Mouse (Mus musculus): ENCODE measurements at regions not wholly inside any gene's neighbourhood (a gene's known extent, or its start where the extent isn't known, plus 50 kb on each side); places are given as distances from the start of the nearest gene placed in this dataset.

DNA sequence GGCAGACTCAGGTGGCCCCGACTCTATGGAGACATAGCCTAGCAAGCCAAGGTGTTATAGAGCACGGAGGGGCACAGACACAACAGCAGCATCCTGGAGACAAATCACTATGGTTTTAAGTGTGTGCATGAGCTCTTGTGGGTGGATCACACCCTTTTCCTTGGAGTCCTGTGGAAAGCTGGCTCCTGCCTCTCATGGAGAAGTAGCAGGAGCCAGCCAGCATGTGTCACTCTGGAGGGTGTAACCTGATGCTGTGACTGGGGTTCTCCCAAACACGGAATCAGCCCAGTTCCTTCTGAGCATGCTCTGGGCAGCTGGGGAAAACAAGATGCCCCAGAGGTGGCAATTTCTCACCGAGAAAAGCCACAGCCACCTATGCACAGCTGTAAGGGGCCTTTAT is 494.9 kb downstream of the Ajap1 start:
- Histone ChIP-seq H3K9ac (ENCODE audit: low read depth, low read length) (no peak overlapping the region), H3K4me3 (ENCODE audit: low read length) (no peak overlapping the region), H3K9me3 (ENCODE audit: control insufficient read depth, low read length) (no peaks in the 10 kb centered on the region), H3K27me3 (ENCODE audit: control insufficient read depth, insufficient read depth, low read length) (no peaks in the 10 kb centered on the region), H3K4me2 (replicated peaks; ENCODE audit: low read depth, low read length) (no peak overlapping the region), H3K4me1 (ENCODE audit: control insufficient read depth, insufficient read depth, low read length) (no peaks in the 10 kb centered on the region), H3K36me3 (ENCODE audit: control insufficient read depth, insufficient read depth, low read length) (no peaks in the 10 kb centered on the region), H3K27ac (ENCODE audit: low read depth, low read length) (no peak overlapping the region)
- WGBS: 63% methylated on average over 4 of the region's 4 CpGs
- ATAC-seq (ENCODE audit: low FRiP score, low TSS enrichment): no peak

DNA sequence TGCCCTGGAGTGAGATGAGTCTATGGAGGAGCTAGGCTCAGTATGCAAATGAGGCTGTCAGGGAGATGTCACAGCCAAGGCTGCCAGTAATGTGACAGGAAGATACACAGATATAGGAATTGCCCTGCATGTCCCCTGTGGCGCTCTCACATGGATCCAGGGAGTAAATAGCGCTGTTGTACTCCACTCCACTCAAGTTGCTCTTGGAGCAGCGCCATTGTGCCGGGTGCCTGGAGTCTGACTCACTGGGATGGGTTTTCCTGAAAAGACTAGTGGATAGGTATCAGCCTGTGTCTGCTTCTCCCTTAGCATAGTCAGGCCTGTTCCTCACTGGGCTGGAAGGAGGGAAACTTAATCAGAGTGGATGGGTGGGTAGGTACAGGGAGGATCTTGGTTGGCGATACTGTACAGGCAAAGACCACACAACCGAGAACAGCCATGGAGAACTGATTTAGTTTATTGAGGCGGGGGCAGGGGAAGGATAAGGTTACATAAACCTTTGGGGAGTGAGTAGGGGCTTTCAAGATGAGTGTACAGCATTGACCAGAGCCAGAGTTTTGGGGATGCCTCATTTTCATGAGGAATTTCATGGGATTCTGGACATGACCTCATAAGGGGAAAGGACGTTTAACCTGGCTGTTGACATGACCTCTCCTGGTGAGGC is 497.5 kb upstream of the Kcnab2 start:
- H3K4me1 ChIP-seq (ENCODE audit: control insufficient read depth, insufficient read depth, low read length): no peaks in the 10 kb centered on the region
- ATAC-seq (ENCODE audit: low FRiP score, low TSS enrichment): 0 out of 2 replicates have a peak, but pooled peaks have one; percentile 32
- no peaks in the 10 kb centered on the region for H3K36me3 ChIP-seq (ENCODE audit: control insufficient read depth, insufficient read depth, low read length)
- H3K9me3 ChIP-seq (ENCODE audit: control insufficient read depth, low read length): no peaks in the 10 kb centered on the region
- H3K9ac ChIP-seq (ENCODE audit: low read depth, low read length): no peak overlapping the region
- H3K4me3 ChIP-seq (ENCODE audit: low read length): no peak overlapping the region
- 68% methylated on average over 8 of the region's 8 CpGs for WGBS
- H3K27ac ChIP-seq (ENCODE audit: low read depth, low read length): no peak overlapping the region
- no peaks in the 10 kb centered on the region for H3K27me3 ChIP-seq (ENCODE audit: control insufficient read depth, insufficient read depth, low read length)
- no peak overlapping the region for H3K4me2 ChIP-seq (replicated peaks; ENCODE audit: low read depth, low read length)

DNA sequence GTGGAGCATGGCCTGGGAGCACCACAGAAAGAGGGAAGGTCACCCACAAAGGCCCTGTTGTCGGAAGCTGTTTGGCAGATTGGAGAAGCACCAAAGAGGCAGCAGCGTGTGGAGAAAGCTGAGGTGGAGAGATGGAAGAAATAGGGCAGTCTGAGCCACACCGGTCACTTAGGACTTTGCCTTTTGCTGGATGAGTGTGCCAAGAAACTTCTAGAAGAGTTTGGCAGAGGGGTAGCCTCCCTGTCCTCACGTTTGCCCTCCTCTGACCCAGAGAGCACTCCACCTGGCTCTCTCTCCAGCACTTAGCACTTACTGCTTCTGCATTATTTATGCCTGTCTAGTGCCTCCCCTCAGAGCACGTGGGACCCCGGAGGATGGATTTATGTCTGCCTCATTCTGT is 485.3 kb upstream of the Kcnab2 start:
- Histone ChIP-seq H3K9ac (ENCODE audit: low read depth, low read length) (no peak overlapping the region), H3K27ac (ENCODE audit: low read depth, low read length) (no peak overlapping the region), H3K36me3 (ENCODE audit: control insufficient read depth, insufficient read depth, low read length) (no peaks in the 10 kb centered on the region), H3K9me3 (ENCODE audit: control insufficient read depth, low read length) (no peaks in the 10 kb centered on the region), H3K4me3 (ENCODE audit: low read length) (no peak overlapping the region), H3K27me3 (ENCODE audit: control insufficient read depth, insufficient read depth, low read length) (no peaks in the 10 kb centered on the region), H3K4me1 (ENCODE audit: control insufficient read depth, insufficient read depth, low read length) (no peaks in the 10 kb centered on the region), H3K4me2 (replicated peaks; ENCODE audit: low read depth, low read length) (no peak overlapping the region)
- 46% methylated on average over 6 of the region's 6 CpGs for WGBS
- ATAC-seq (ENCODE audit: low FRiP score, low TSS enrichment): no peak

DNA sequence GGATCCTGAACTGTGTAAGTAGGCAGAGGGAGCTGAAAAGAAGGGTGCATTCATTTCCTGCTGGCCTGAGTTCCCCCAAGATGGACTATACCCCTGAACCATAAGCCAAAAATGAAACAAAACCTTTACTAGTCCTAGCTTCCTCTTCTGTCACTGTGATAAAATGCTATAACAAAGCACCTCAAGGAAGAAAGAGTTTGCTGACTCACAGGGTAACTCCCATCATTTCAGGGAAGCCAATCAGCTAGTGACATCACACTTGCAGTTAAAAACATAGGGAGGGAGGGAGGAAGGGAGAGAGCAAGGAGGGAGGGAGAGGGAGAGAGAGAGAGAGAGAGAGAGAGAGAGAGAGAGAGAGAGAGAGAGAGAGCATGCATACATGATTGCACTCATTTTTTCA is 484.5 kb upstream of the Kcnab2 start:
- ATAC-seq (ENCODE audit: low FRiP score, low TSS enrichment): no peak
- Histone ChIP-seq H3K4me1 (ENCODE audit: control insufficient read depth, insufficient read depth, low read length) (no peaks in the 10 kb centered on the region), H3K27ac (ENCODE audit: low read depth, low read length) (no peak overlapping the region)

GRCm38 (mm10) chr4:152961677-152962076 is 484.0 kb upstream of the Kcnab2 start:
- no peak for ATAC-seq (ENCODE audit: low FRiP score, low TSS enrichment)
- Histone ChIP-seq H3K27ac (ENCODE audit: low read depth, low read length) (no peak overlapping the region), H3K27me3 (ENCODE audit: control insufficient read depth, insufficient read depth, low read length) (no peaks in the 10 kb centered on the region), H3K4me2 (replicated peaks; ENCODE audit: low read depth, low read length) (no peak overlapping the region), H3K36me3 (ENCODE audit: control insufficient read depth, insufficient read depth, low read length) (no peaks in the 10 kb centered on the region), H3K4me3 (ENCODE audit: low read length) (no peak overlapping the region), H3K9ac (ENCODE audit: low read depth, low read length) (no peak overlapping the region), H3K9me3 (ENCODE audit: control insufficient read depth, low read length) (no peaks in the 10 kb centered on the region), H3K4me1 (ENCODE audit: control insufficient read depth, insufficient read depth, low read length) (no peaks in the 10 kb centered on the region)
- 90% methylated on average over 4 of the region's 4 CpGs for WGBS

More for the DNA sequence above, 484.5 kb upstream of the Kcnab2 start:
- Histone ChIP-seq H3K9me3 (ENCODE audit: control insufficient read depth, low read length) (no peaks in the 10 kb centered on the region), H3K4me2 (replicated peaks; ENCODE audit: low read depth, low read length) (no peak overlapping the region), H3K9ac (ENCODE audit: low read depth, low read length) (no peak overlapping the region), H3K27me3 (ENCODE audit: control insufficient read depth, insufficient read depth, low read length) (no peaks in the 10 kb centered on the region), H3K36me3 (ENCODE audit: control insufficient read depth, insufficient read depth, low read length) (no peaks in the 10 kb centered on the region), H3K4me3 (ENCODE audit: low read length) (no peak overlapping the region)

- H3K4me2 ChIP-seq (replicated peaks; ENCODE audit: low read depth, low read length): no peak overlapping the region
- no peaks in the 10 kb centered on the region for H3K27me3 ChIP-seq (ENCODE audit: control insufficient read depth, insufficient read depth, low read length)
- no peaks in the 10 kb centered on the region for H3K4me1 ChIP-seq (ENCODE audit: control insufficient read depth, insufficient read depth, low read length)
- H3K9ac ChIP-seq (ENCODE audit: low read depth, low read length): no peak overlapping the region
- no peak overlapping the region for H3K27ac ChIP-seq (ENCODE audit: low read depth, low read length)
- 70% methylated on average over 12 of the region's 12 CpGs for WGBS
- H3K4me3 ChIP-seq (ENCODE audit: low read length): no peak overlapping the region
- H3K36me3 ChIP-seq (ENCODE audit: control insufficient read depth, insufficient read depth, low read length): no peaks in the 10 kb centered on the region
- no peak for ATAC-seq (ENCODE audit: low FRiP score, low TSS enrichment)
- no peaks in the 10 kb centered on the region for H3K9me3 ChIP-seq (ENCODE audit: control insufficient read depth, low read length)
Observed at GRCm38 (mm10) chr4:152959627-152960230, 482.1 kb upstream of the Kcnab2 start.

DNA sequence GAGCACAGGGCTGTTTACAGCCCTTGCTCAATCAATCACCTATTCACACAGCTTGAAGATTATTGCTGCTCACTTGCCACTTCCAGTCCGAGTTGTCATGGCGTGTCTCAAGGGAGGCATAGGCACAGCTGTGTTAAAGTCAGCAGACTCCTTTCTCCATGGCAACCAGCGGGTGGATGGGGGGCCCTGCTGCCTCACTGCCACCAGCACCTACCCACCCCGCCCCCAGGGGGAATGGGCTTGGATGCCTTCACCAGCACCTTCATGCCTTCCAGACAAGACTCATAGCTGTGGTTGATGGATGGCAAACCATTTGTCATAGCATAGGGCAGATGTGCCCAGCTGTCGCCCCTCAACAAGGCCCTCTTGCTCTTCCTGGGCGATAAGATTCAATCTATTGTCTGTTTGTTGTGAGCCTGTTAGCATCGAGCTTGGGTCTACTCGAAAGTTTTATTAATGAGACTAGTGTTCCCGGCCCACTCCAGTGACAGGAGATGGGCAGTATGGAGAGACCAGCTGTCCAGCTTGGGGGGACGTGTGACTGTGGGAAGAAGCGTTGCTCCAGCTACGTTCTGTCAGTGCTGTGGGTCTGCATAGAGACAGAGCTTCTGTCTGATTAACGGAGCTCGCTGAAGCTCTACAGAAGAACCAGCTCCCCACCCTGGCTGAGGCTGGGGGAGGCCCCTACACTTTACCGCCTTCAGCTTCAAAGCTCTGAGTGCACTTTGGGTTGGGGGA is 475.7 kb upstream of the Kcnab2 start:
- peaks cover 12% of the 10 kb centered on the region for H3K4me1 ChIP-seq (ENCODE audit: control insufficient read depth, insufficient read depth, low read length)
- H3K4me3 ChIP-seq (ENCODE audit: low read length): no peak overlapping the region
- peak; percentile 20; the same call in 1 of the 2 replicates for ATAC-seq (ENCODE audit: low FRiP score, low TSS enrichment)
- no peak overlapping the region for H3K4me2 ChIP-seq (replicated peaks; ENCODE audit: low read depth, low read length)
- H3K9me3 ChIP-seq (ENCODE audit: control insufficient read depth, low read length): no peaks in the 10 kb centered on the region
- H3K36me3 ChIP-seq (ENCODE audit: control insufficient read depth, insufficient read depth, low read length): no peaks in the 10 kb centered on the region
- H3K27me3 ChIP-seq (ENCODE audit: control insufficient read depth, insufficient read depth, low read length): no peaks in the 10 kb centered on the region
- no peak overlapping the region for H3K9ac ChIP-seq (ENCODE audit: low read depth, low read length)
- H3K27ac ChIP-seq (ENCODE audit: low read depth, low read length): no peak overlapping the region
- WGBS: 16% methylated on average over 15 of the region's 15 CpGs

DNA sequence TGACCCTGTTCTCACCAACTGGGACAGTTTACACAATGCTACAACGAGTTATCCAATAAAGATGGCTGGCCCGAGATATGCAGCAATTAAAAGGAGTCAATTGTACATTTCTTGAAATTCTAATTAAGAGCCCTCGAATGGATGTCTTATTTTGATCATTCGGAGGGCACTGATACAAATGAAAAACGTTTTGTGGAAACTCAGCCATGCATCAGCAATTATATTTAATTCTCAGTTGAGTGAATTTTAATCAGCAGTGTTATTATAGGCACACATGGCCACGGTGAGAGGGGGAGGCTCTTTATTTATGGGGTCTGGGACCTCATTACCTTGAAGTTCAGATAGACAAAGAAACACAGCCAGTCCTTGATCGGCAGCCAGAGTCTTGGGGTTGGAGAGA is 471.3 kb upstream of the Kcnab2 start:
- peaks cover 10% of the 10 kb centered on the region for H3K4me1 ChIP-seq (ENCODE audit: control insufficient read depth, insufficient read depth, low read length)
- no peaks in the 10 kb centered on the region for H3K9me3 ChIP-seq (ENCODE audit: control insufficient read depth, low read length)
- H3K36me3 ChIP-seq (ENCODE audit: control insufficient read depth, insufficient read depth, low read length): no peaks in the 10 kb centered on the region
- no peak for ATAC-seq (ENCODE audit: low FRiP score, low TSS enrichment)
- 51% methylated on average over 7 of the region's 7 CpGs for WGBS
- H3K4me2 ChIP-seq (replicated peaks; ENCODE audit: low read depth, low read length): no peak overlapping the region
- H3K27ac ChIP-seq (ENCODE audit: low read depth, low read length): no peak overlapping the region
- no peaks in the 10 kb centered on the region for H3K27me3 ChIP-seq (ENCODE audit: control insufficient read depth, insufficient read depth, low read length)
- H3K9ac ChIP-seq (ENCODE audit: low read depth, low read length): no peak overlapping the region
- H3K4me3 ChIP-seq (ENCODE audit: low read length): no peak overlapping the region

GRCm38 (mm10) chr4:152941159-152941558 is 463.5 kb upstream of the Kcnab2 start:
- no peak overlapping the region for H3K4me2 ChIP-seq (replicated peaks; ENCODE audit: low read depth, low read length)
- H3K36me3 ChIP-seq (ENCODE audit: control insufficient read depth, insufficient read depth, low read length): no peaks in the 10 kb centered on the region
- no peak for ATAC-seq (ENCODE audit: low FRiP score, low TSS enrichment)
- no peak overlapping the region for H3K9ac ChIP-seq (ENCODE audit: low read depth, low read length)
- H3K9me3 ChIP-seq (ENCODE audit: control insufficient read depth, low read length): no peaks in the 10 kb centered on the region
- H3K4me3 ChIP-seq (ENCODE audit: low read length): no peak overlapping the region
- H3K27ac ChIP-seq (ENCODE audit: low read depth, low read length): no peak overlapping the region
- H3K27me3 ChIP-seq (ENCODE audit: control insufficient read depth, insufficient read depth, low read length): no peaks in the 10 kb centered on the region
- 88% methylated on average over 8 of the region's 8 CpGs for WGBS
- H3K4me1 ChIP-seq (ENCODE audit: control insufficient read depth, insufficient read depth, low read length): no peaks in the 10 kb centered on the region

Measured in kidney, embryonic 14.5 days (tissue).